Mouse (Mus musculus) layer of hippocampus, adult 2 months (tissue): ENCODE results near the gene Cd160. TPM values are rescaled to one million over a fixed set of nuclear protein-coding genes. Genes with fewer than 3 reads are reported as not detected.

Source experiments
- DNase-seq, 2 experiments: peaks; one replicate each; pipeline ENCODE4 v3.0.0; 2022; ENCODE audit warnings: low spot score in 2 of 2
- H3K27ac ChIP-seq: fragments of 200-600 bp; 2 replicates; pipeline ENCODE4 v1.8.1; 2022
- H3K4me3 ChIP-seq: fragments of 200-600 bp; 2 replicates; pipeline ENCODE4 v1.8.1; 2022; ENCODE audit warnings: mild to moderate bottlenecking
- CTCF ChIP-seq: fragments of 200-600 bp; conservative IDR thresholded peaks from 2 replicates; pipeline ENCODE4 v1.8.1; 2022; ENCODE audit warnings: antibody characterized with exemption, mild to moderate bottlenecking, moderate library complexity
- total RNA-seq, 2 experiments: library from RNA; stranded (reverse); gene quantifications; 2 replicates each; pipeline ENCODE4 v1.2.3; 2021

The Cd160 gene
- total RNA-seq, 2 experiments from 2014 or later = not detected

GRCm38 (mm10) chr3:96820116-96820915 is 8.8 kb downstream of the Cd160 start:
- TF ChIP-seq CTCF = no peak
- H3K4me3 ChIP-seq = no peak overlapping the region

GRCm38 (mm10) chr3:96814342-96814741 is 14.8 kb downstream of the Cd160 start:
- Histone ChIP-seq H3K27ac (no peak overlapping the region), H3K4me3 (no peak overlapping the region)
- no peak for DNase-seq
- no peak for TF ChIP-seq CTCF

More at GRCm38 (mm10) chr3:96820116-96820915, 8.8 kb downstream of the Cd160 start:
- DNase-seq = no peak
- no peak overlapping the region for H3K27ac ChIP-seq

GRCm38 (mm10) chr3:96813591-96814244 is 15.4 kb downstream of the Cd160 start:
- Histone ChIP-seq H3K27ac (no peak overlapping the region), H3K4me3 (no peak overlapping the region; the same call in 1 of the 2 replicates)
- no peak for TF ChIP-seq CTCF
- DNase-seq = no peak

- Histone ChIP-seq H3K4me3 (peak overlapping the region; percentile 41), H3K27ac (no peak overlapping the region)
- peak; percentile 27 to 34 for DNase-seq
- TF ChIP-seq CTCF = peak; percentile 13; the same call in 1 of the 2 replicates
These were observed 16.0 kb downstream of the Cd160 start for GRCm38 (mm10) chr3:96813106-96813505.

- Histone ChIP-seq H3K27ac (no peak overlapping the region), H3K4me3 (peak overlapping the region; percentile 41)
- peak; percentile 64 to 82 for DNase-seq
- TF ChIP-seq CTCF = peak; percentile 79
These were observed 16.6 kb downstream of the Cd160 start for GRCm38 (mm10) chr3:96812395-96813091.

- DNase-seq = no peak
- Histone ChIP-seq H3K27ac (no peak overlapping the region), H3K4me3 (no peak overlapping the region)
- TF ChIP-seq CTCF = no peak
These were observed 17.9 kb downstream of the Cd160 start for GRCm38 (mm10) chr3:96811232-96811631.

- DNase-seq = no peak
- TF ChIP-seq CTCF = no peak
- Histone ChIP-seq H3K4me3 (no peak overlapping the region), H3K27ac (no peak overlapping the region)
These were observed 20.5 kb downstream of the Cd160 start for GRCm38 (mm10) chr3:96808651-96809050.

- no peak for TF ChIP-seq CTCF
- Histone ChIP-seq H3K4me3 (no peak overlapping the region), H3K27ac (no peak overlapping the region)
- DNase-seq = no peak
These were observed 21.0 kb downstream of the Cd160 start for GRCm38 (mm10) chr3:96808136-96808535.

- no peak overlapping the region for H3K27ac ChIP-seq
- no peak overlapping the region for H3K4me3 ChIP-seq
- TF ChIP-seq CTCF = no peak
- DNase-seq = no peak
These were observed 26.9 kb downstream of the Cd160 start for GRCm38 (mm10) chr3:96802214-96802613.

GRCm38 (mm10) chr3:96800254-96800653 is 28.9 kb downstream of the Cd160 start:
- no peak for TF ChIP-seq CTCF
- H3K27ac ChIP-seq = no peak overlapping the region
- DNase-seq = no peak
- H3K4me3 ChIP-seq = no peak overlapping the region

GRCm38 (mm10) chr3:96788506-96788905 is 40.6 kb downstream of the Cd160 start:
- Histone ChIP-seq H3K4me3 (no peak overlapping the region), H3K27ac (peak overlapping the region; percentile 66)
- no peak for TF ChIP-seq CTCF
- DNase-seq = peak; percentile 19 to 28

GRCm38 (mm10) chr3:96787784-96788183 is 41.4 kb downstream of the Cd160 start:
- Histone ChIP-seq H3K4me3 (no peak overlapping the region), H3K27ac (no peak overlapping the region; the same call in 1 of the 2 replicates)
- no peak for DNase-seq
- no peak for TF ChIP-seq CTCF

- DNase-seq = no peak
- no peak for TF ChIP-seq CTCF
- Histone ChIP-seq H3K4me3 (no peak overlapping the region), H3K27ac (peak overlapping the region; percentile 36)
These were observed 46.9 kb downstream of the Cd160 start for GRCm38 (mm10) chr3:96782236-96782635.
